Mouse (Mus musculus) gastrocnemius, adult 2 months (tissue): Measurements from ENCODE around the gene Cmtr1. TPM values are rescaled to one million over a fixed set of nuclear protein-coding genes. Genes with fewer than 3 reads are reported as not detected.
"Not testable (repeated sequence)": the region's sequence is repeated elsewhere in the genome, so short reads cannot be mapped to it uniquely, and the experiment has no call there.

Source experiments
- DNase-seq: peaks from one replicate; pipeline ENCODE4 v3.0.0; 2022
- H3K27ac ChIP-seq: fragments of 200-600 bp; 2 replicates; pipeline ENCODE4 v1.8.1; 2022; ENCODE audit warnings: mild to moderate bottlenecking
- H3K4me3 ChIP-seq: fragments of 200-600 bp; 2 replicates; pipeline ENCODE4 v1.8.1; 2022; ENCODE audit warnings: mild to moderate bottlenecking, moderate library complexity
- CTCF ChIP-seq: fragments of 200-600 bp; IDR thresholded peaks from 2 replicates; pipeline ENCODE4 v1.8.1; 2022; ENCODE audit warnings: antibody characterized with exemption, mild to moderate bottlenecking, moderate library complexity
- intact Hi-C: fragments of 180-260 bp; cut with DNase I; formaldehyde crosslinking; loops from one replicate; pipeline ENCODE4 v1.15.1; 2025
- total RNA-seq, 2 experiments: library from RNA; stranded (reverse); gene quantifications; 2 replicates each; pipeline ENCODE4 v1.2.3; 2021

Gene Cmtr1
- total RNA-seq, 2 experiments from 2014 or later: 43.6 to 50.5 TPM

DNA sequence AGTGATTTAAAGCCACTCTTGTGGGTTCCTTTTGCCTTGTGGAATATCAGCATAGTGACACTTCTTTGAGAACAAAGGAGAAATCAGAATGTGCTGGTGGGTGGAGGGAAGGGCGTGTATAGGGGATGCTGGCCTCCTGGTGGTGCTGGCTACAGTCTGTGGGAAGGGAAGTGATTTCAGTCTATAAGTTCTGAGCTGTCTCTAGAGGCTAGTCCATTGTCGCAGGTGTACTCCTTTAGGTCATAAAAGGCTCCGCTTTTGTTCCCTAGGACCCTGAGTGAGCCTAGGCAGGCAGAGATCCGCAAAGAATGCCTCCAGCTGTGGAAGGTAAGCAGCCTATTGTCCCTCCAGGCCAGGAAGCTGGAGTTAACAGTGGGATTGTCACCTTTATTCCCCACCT is 34.1 kb downstream of the Cmtr1 start:
- intact Hi-C loops: no loop called here
- no peak for TF ChIP-seq CTCF
- DNase-seq: no peak
- Histone ChIP-seq H3K27ac (no peak overlapping the region), H3K4me3 (no peak overlapping the region)

DNA sequence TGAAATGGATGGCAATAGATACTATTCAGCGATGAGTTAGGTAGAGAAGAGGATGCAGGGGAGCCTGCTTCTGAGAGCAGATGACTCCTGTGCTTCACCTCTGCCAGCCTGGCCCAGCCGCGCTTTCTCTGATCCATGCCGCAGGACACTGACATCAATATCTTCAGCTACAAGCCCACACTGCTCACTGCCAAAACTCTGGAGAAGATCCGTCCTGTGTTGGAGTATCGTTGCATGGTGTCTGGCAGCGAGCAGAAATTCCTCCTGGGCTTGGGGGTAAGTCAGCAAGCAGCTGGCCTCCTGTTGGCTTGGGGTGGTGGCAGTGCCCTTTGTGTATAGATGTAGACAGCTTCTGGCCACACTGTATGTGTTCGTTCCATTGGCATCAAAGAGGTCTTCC is 36.5 kb downstream of the Cmtr1 start:
- intact Hi-C loops: no loop called here
- no peak overlapping the region for H3K4me3 ChIP-seq
- TF ChIP-seq CTCF: no peak
- H3K27ac ChIP-seq: peak overlapping the region; percentile 51
- DNase-seq: peak; percentile 79

GRCm38 (mm10) chr17:29698421-29698820 is 38.0 kb downstream of the Cmtr1 start:
- H3K27ac ChIP-seq: no peak overlapping the region
- DNase-seq: no peak
- H3K4me3 ChIP-seq: no peak overlapping the region
- intact Hi-C loops: no loop called here
- TF ChIP-seq CTCF: no peak

GRCm38 (mm10) chr17:29700573-29700972 is 40.2 kb downstream of the Cmtr1 start:
- intact Hi-C loops: loop anchor here (10.0 kb wide), 1 partner anchor 184 kb away; no protein-coding TSS in a partner anchor
- Histone ChIP-seq H3K4me3 (no peak overlapping the region), H3K27ac (peak overlapping the region; percentile 66)
- peak; percentile 80 for DNase-seq
- no peak for TF ChIP-seq CTCF

GRCm38 (mm10) chr17:29702938-29703710 is 42.7 kb downstream of the Cmtr1 start:
- intact Hi-C loops: loop anchor here (10.0 kb wide), 1 partner anchor 182 kb away; no protein-coding TSS in a partner anchor
- TF ChIP-seq CTCF: no peak
- no peak overlapping the region for H3K27ac ChIP-seq
- no peak overlapping the region for H3K4me3 ChIP-seq
- DNase-seq: no peak

- peak; percentile 77 for TF ChIP-seq CTCF
- H3K27ac ChIP-seq: no peak overlapping the region
- DNase-seq: peak; percentile 54
- no peak overlapping the region for H3K4me3 ChIP-seq
- intact Hi-C loops: loop anchor here (5.0 to 10.0 kb wide), 2 partner anchors 68 to 180 kb away; no protein-coding TSS in a partner anchor
These were observed 44.4 kb downstream of the Cmtr1 start for GRCm38 (mm10) chr17:29704781-29705180.

- intact Hi-C loops: loop anchor here (5.0 to 10.0 kb wide), 2 partner anchors 66 to 179 kb away; no protein-coding TSS in a partner anchor
- H3K4me3 ChIP-seq: no peak overlapping the region
- no peak for DNase-seq
- TF ChIP-seq CTCF: no peak
- H3K27ac ChIP-seq: no peak overlapping the region
These were observed 45.5 kb downstream of the Cmtr1 start for GRCm38 (mm10) chr17:29705881-29706280.

DNA sequence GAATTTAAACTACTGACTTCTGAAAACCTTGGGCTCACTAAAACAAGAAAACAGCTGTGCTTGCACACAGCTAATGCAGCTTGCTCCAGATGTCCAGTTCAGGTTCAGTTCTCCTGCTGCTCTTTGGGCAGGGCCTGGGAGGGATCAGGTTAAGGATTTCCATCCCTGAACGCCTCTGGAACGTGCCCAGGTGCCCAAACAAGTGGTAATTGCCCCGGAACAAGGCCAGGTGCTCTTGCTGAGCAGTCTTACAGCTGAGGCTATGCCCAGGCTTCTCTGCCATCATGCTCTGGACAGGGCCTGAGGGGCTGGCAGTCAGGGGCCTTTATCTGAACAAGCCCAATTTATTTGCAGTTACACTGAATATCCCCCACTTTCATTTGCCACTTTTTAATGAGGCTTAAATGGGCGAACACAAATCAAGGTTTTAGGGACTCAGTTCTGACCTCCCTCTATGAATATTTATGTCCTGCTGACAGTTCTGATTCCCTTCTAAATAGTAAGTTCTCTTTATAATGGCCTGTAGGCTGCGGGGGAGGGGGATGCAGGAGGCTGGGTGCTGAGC is 46.7 kb downstream of the Cmtr1 start:
- TF ChIP-seq CTCF: no peak
- no peak for DNase-seq
- intact Hi-C loops: loop anchor here (5.0 to 10.0 kb wide), 2 partner anchors 65 to 178 kb away; no protein-coding TSS in a partner anchor
- Histone ChIP-seq H3K4me3 (no peak overlapping the region), H3K27ac (no peak overlapping the region)

DNA sequence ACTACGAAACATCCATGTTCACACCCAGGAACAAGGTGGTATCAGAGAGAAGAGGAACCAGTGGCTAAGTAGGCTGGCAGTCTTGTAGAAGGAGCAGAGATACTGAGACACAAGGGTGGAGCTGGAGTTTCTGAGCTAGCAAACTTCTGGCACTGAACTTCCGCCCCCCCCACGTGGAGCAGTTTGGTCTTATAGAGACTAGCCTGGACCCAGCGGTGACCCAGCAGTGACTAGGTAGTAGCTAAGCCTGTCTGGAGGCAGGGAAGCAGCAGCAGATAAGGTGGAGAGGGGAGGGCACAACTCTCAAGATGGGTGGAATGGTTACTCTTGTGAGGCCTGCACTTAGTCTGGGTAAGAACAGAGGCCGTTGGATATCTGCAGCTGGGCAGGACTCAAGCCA is 48.4 kb downstream of the Cmtr1 start:
- intact Hi-C loops: loop anchor here (5.0 to 10.0 kb wide), 2 partner anchors 64 to 176 kb away; no protein-coding TSS in a partner anchor
- Histone ChIP-seq H3K27ac (no peak overlapping the region), H3K4me3 (no peak overlapping the region)
- no peak for DNase-seq
- no peak for TF ChIP-seq CTCF

DNA sequence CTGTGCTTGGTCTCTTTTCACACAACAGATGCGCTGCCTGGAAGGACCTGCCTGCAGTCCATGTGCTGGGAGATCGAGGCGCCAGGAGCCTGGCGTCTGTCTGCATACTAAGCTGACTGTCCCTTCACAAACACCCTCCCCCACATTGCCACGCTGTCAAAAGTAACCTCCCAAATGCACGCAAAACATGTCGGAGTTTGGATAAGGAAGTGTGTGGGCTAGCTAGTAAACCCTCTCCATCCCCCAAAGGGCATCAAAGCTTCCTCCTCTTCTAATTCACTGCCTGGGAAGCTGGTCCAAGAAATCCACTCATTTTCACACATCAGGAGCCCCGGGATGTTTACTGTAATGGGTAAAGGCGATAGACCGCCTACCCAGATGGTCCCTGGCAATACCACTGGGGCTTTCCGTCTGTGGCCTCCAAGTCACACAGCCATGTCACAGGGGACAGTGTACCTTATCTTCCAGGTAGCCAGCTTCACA is 50.2 kb downstream of the Cmtr1 start:
- intact Hi-C loops: no loop called here
- Histone ChIP-seq H3K4me3 (no peak overlapping the region), H3K27ac (no peak overlapping the region)
- DNase-seq: no peak
- no peak for TF ChIP-seq CTCF

GRCm38 (mm10) chr17:29711076-29711744 is 50.8 kb downstream of the Cmtr1 start:
- Histone ChIP-seq H3K27ac (no peak overlapping the region), H3K4me3 (no peak overlapping the region)
- TF ChIP-seq CTCF: no peak
- intact Hi-C loops: no loop called here
- no peak for DNase-seq

- intact Hi-C loops: no loop called here
- TF ChIP-seq CTCF: no peak
- no peak overlapping the region for H3K27ac ChIP-seq
- no peak overlapping the region for H3K4me3 ChIP-seq
- no peak for DNase-seq
These were observed 51.5 kb downstream of the Cmtr1 start for GRCm38 (mm10) chr17:29711745-29712431.

DNA sequence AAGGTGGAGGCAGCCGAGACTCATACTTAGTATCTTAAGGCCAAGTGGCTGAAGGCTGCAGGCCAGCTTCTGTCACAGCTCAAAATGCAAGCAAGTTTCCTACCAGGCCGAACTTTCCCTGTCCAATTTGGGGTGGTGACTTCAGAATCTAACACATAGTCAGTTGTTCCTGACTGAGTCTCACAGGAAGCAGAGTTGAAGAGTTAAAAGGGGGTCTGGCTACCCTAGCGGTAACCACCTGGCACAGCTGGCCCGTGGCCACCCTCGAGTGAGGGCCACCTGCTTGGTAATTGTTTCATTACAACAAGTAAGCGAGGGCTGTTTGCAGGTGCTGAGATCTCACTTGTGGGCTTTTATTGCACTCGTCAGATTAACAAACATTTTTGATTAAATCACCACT is 52.2 kb downstream of the Cmtr1 start:
- no peak overlapping the region for H3K4me3 ChIP-seq
- no peak for TF ChIP-seq CTCF
- DNase-seq: no peak
- intact Hi-C loops: no loop called here
- no peak overlapping the region for H3K27ac ChIP-seq

DNA sequence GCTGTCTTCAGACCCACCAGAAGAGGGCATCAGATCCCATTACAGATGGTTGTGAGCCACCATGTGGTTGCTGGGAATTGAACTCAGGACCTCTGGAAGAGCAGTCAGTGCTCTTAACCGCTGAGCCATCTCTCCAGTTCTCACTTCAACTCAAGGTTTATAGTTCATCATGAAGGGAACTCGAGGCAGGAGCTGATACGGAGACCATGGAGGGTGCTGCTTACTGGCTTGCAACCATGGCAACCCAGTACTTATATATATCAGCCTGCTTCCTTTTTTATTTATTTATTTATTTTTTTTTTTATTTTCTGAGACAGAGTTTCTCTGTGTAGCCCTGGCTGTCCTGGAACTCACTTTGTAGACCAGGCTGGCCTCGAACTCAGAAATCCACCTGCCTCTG is 53.3 kb downstream of the Cmtr1 start:
- H3K27ac ChIP-seq, DNase-seq, H3K4me3 ChIP-seq, intact Hi-C loops: not testable (repeated sequence)
